In genomic region chr5:146861588-146861987, GRCm38 (mm10) we compare ENCODE assay signal across 13 mouse cellular contexts. TPM values are rescaled to one million over a fixed set of nuclear protein-coding genes. Genes with fewer than 3 reads are reported as not detected.
DNase-seq lines count a peak whose midpoint lies in the region; ATAC-seq lines count a peak whose summit lies in the region.
"Had no signal": no experiment of that assay in that cellular context is flagged by ENCODE, and none has a peak within 500 bp of the region (broad histone marks: within the 10 kb centered on the region; RNA-seq: fewer than 3 reads in every experiment).

No protein-coding gene starts in this region.

- no peak overlapping the region for H3K4me2 ChIP-seq in hindbrain, embryonic 15.5 days
- H3K4me2 ChIP-seq in hindbrain, embryonic 13.5 days, result no peak overlapping the region
- H3K4me2 ChIP-seq: embryonic facial prominence, embryonic 13.5 days; heart, embryonic 12.5 days; liver, embryonic 15.5 days had no signal

- H3K9me3 ChIP-seq in hindbrain, embryonic 15.5 days, result no peaks in the 10 kb centered on the region
- no peaks in the 10 kb centered on the region for H3K9me3 ChIP-seq in hindbrain, embryonic 13.5 days
- H3K9me3 ChIP-seq: embryonic facial prominence, embryonic 13.5 days; liver, embryonic 15.5 days had no signal

- no peak for ATAC-seq in hindbrain, embryonic 15.5 days (ENCODE audit: low FRiP score, low read depth)
- ATAC-seq in hindbrain, embryonic 13.5 days (ENCODE audit: low FRiP score), result no peak

- DNase-seq in CD4-positive helper T cell, adult 2 months (ENCODE audit: low read depth, low spot score), result peak; percentile 60
- peak; percentile 43 to 52 for DNase-seq in frontal cortex, postnatal 10 days (ENCODE audit: low spot score in 2 of 2)
- peak; percentile 46 for DNase-seq in lung, postnatal 10 days
- no peak for DNase-seq in adrenal gland, postnatal 25 days
- DNase-seq in Muller cell, postnatal 12 days (ENCODE audit: inconsistent ontology term), result no peak
- DNase-seq in gastrocnemius, adult 8-10 months (ENCODE audit: low spot score in 2 of 2), result no peak
- DNase-seq: kidney, adult 9 months had no signal

- H3K27me3 ChIP-seq in hindbrain, embryonic 15.5 days, result no peaks in the 10 kb centered on the region
- H3K27me3 ChIP-seq in hindbrain, embryonic 13.5 days, result no peaks in the 10 kb centered on the region
- H3K27me3 ChIP-seq: embryonic facial prominence, embryonic 13.5 days; heart, embryonic 12.5 days; liver, embryonic 15.5 days had no signal

- no peaks in the 10 kb centered on the region for H3K4me1 ChIP-seq in hindbrain, embryonic 15.5 days (replicated peaks)
- H3K4me1 ChIP-seq in hindbrain, embryonic 13.5 days (replicated peaks), result peaks cover 8% of the 10 kb centered on the region; the same call in 1 of the 2 replicates
- H3K4me1 ChIP-seq: embryonic facial prominence, embryonic 13.5 days; heart, embryonic 12.5 days had no signal

- no peaks in the 10 kb centered on the region for H3K36me3 ChIP-seq in hindbrain, embryonic 15.5 days
- no peaks in the 10 kb centered on the region for H3K36me3 ChIP-seq in hindbrain, embryonic 13.5 days
- H3K36me3 ChIP-seq: embryonic facial prominence, embryonic 13.5 days; heart, embryonic 12.5 days; liver, embryonic 15.5 days had no signal

- no peak overlapping the region for H3K4me3 ChIP-seq in hindbrain, embryonic 15.5 days
- no peak overlapping the region for H3K4me3 ChIP-seq in hindbrain, embryonic 13.5 days
- H3K4me3 ChIP-seq: embryonic facial prominence, embryonic 13.5 days; heart, embryonic 12.5 days; liver, embryonic 15.5 days had no signal

- H3K9ac ChIP-seq in hindbrain, embryonic 15.5 days, result no peak overlapping the region
- H3K9ac ChIP-seq in hindbrain, embryonic 13.5 days, result no peak overlapping the region
- H3K9ac ChIP-seq: embryonic facial prominence, embryonic 13.5 days; heart, embryonic 12.5 days; liver, embryonic 15.5 days had no signal

- whole genome bisulfite sequencing in hindbrain, embryonic 15.5 days, result 35% methylated on average over 7 of the region's 7 CpGs
- WGBS in hindbrain, embryonic 13.5 days, result 35% methylated on average over 7 of the region's 7 CpGs

- 0 out of 2 replicates have a peak overlapping the region, but pooled peaks have one; percentile 7 for H3K27ac ChIP-seq in hindbrain, embryonic 15.5 days (replicated peaks)
- H3K27ac ChIP-seq in hindbrain, embryonic 13.5 days, result no peak overlapping the region
- H3K27ac ChIP-seq: embryonic facial prominence, embryonic 13.5 days; liver, embryonic 15.5 days had no signal

RNA-seq across cellular contexts. Expression of gene Rasl11a, which starts 16.7 kb away (rescaled TPM):
- 9.3 and 9.9 TPM in 2 replicates for polyA plus RNA-seq in hindbrain, embryonic 15.5 days (2015; fragmentation: Nextera tagmentation; extraction: Ambion mirVana)
- polyA plus RNA-seq in hindbrain, embryonic 13.5 days (2015; fragmentation: Nextera tagmentation; extraction: Ambion mirVana), result 9.0 and 11.9 TPM in 2 replicates
- 5.6 and 9.5 TPM in 2 replicates for total RNA-seq in adrenal gland, postnatal 25 days (2021)
- total RNA-seq in gastrocnemius, adult 8-10 months (2022), result 1 to 10 TPM in 1 of 4 experiments, under 1 TPM in 3; 0.73 to 1.0 (median 0.76) TPM
- total RNA-seq: monocyte, adult 5-6 weeks had no signal

RNA-seq across cellular contexts. Expression of gene Rpl21, which starts 28.9 kb away (rescaled TPM):
- 312 and 347 TPM in 2 replicates for polyA plus RNA-seq in hindbrain, embryonic 15.5 days (2015; fragmentation: Nextera tagmentation; extraction: Ambion mirVana)
- 378 and 384 TPM in 2 replicates for polyA plus RNA-seq in hindbrain, embryonic 13.5 days (2015; fragmentation: Nextera tagmentation; extraction: Ambion mirVana)
- total RNA-seq in adrenal gland, postnatal 25 days (2021), result 282 and 375 TPM in 2 replicates
- 100 to 1,000 TPM in 2 of 4 experiments, 10 to 100 TPM in 2; 72.3 to 128 (median 94.8) TPM for total RNA-seq in gastrocnemius, adult 8-10 months (2022)

Comparison
In these comparisons a context has a peak if more than half of its experiments do, and no peak if none do; other contexts are left out.
1. DNase-seq: peak in CD4-positive helper T cell, adult 2 months (single experiment), frontal cortex, postnatal 10 days (2 of 2) and lung, postnatal 10 days (single experiment); none in adrenal gland, postnatal 25 days (single experiment), Muller cell, postnatal 12 days (single experiment) and gastrocnemius, adult 8-10 months (0 of 2).